Mouse (Mus musculus): ENCODE results near the gene Itpa. TPM values are rescaled to one million over a fixed set of nuclear protein-coding genes. Genes with fewer than 3 reads are reported as not detected.

Gene Itpa
- polyA plus RNA-seq, 1 experiment = 0.41 TPM

GRCm38 (mm10) chr2:130653303-130653702 lies 14.1 kb upstream of the Itpa start:
- peaks cover 79% of the 10 kb centered on the region for H3K36me3 ChIP-seq (ENCODE audit: control insufficient read depth)

GRCm38 (mm10) chr2:130653760-130654159 lies 13.7 kb upstream of the Itpa start:
- TF ChIP-seq TAL1 (IDR thresholded peaks at IDR 0.05; ENCODE audit: low read length) (no peak), GATA1 (IDR thresholded peaks at IDR 0.05; ENCODE audit: low read length) (no peak)
- Histone ChIP-seq H3K9me3 (ENCODE audit: control insufficient read depth, low read length) (no peaks in the 10 kb centered on the region), H3K36me3 (ENCODE audit: control insufficient read depth) (peaks cover 84% of the 10 kb centered on the region), H3K4me1 (ENCODE audit: control insufficient read depth) (peaks cover 50% of the 10 kb centered on the region), H3K27me3 (ENCODE audit: control insufficient read depth) (no peaks in the 10 kb centered on the region), H3K4me3 (replicated peaks) (no peak overlapping the region)

More at GRCm38 (mm10) chr2:130653303-130653702, 14.1 kb upstream of the Itpa start:
- H3K9me3 ChIP-seq (ENCODE audit: control insufficient read depth, low read length) = no peaks in the 10 kb centered on the region
- TF ChIP-seq TAL1 (IDR thresholded peaks at IDR 0.05; ENCODE audit: low read length) = no peak
- TF ChIP-seq GATA1 (IDR thresholded peaks at IDR 0.05; ENCODE audit: low read length) = no peak
- H3K4me3 ChIP-seq (replicated peaks) = no peak overlapping the region
- H3K27me3 ChIP-seq (ENCODE audit: control insufficient read depth) = no peaks in the 10 kb centered on the region
- H3K4me1 ChIP-seq (ENCODE audit: control insufficient read depth) = peaks cover 47% of the 10 kb centered on the region

GRCm38 (mm10) chr2:130655660-130656339 lies 11.6 kb upstream of the Itpa start:
- H3K4me1 ChIP-seq (ENCODE audit: control insufficient read depth) = peaks cover 50% of the 10 kb centered on the region
- H3K9me3 ChIP-seq (ENCODE audit: control insufficient read depth, low read length) = no peaks in the 10 kb centered on the region
- H3K4me3 ChIP-seq (replicated peaks) = peak overlapping the region; percentile 40
- peaks cover 91% of the 10 kb centered on the region for H3K36me3 ChIP-seq (ENCODE audit: control insufficient read depth)
- H3K27me3 ChIP-seq (ENCODE audit: control insufficient read depth) = no peaks in the 10 kb centered on the region
- TF ChIP-seq GATA1 (IDR thresholded peaks at IDR 0.05; ENCODE audit: low read length) (peak; percentile 43; the same call in 1 of the 2 replicates), TAL1 (IDR thresholded peaks at IDR 0.05; ENCODE audit: low read length) (peak; percentile 56)

GRCm38 (mm10) chr2:130656536-130656935 lies 10.9 kb upstream of the Itpa start:
- H3K9me3 ChIP-seq (ENCODE audit: control insufficient read depth, low read length) = no peaks in the 10 kb centered on the region
- TF ChIP-seq TAL1 (IDR thresholded peaks at IDR 0.05; ENCODE audit: low read length) (no peak), GATA1 (IDR thresholded peaks at IDR 0.05; ENCODE audit: low read length) (no peak)
- H3K4me3 ChIP-seq (replicated peaks) = no peak overlapping the region
- no peaks in the 10 kb centered on the region for H3K27me3 ChIP-seq (ENCODE audit: control insufficient read depth)
- H3K4me1 ChIP-seq (ENCODE audit: control insufficient read depth) = peaks cover 51% of the 10 kb centered on the region
- peaks cover 92% of the 10 kb centered on the region for H3K36me3 ChIP-seq (ENCODE audit: control insufficient read depth)

GRCm38 (mm10) chr2:130657541-130657940 lies 9.9 kb upstream of the Itpa start:
- Histone ChIP-seq H3K9me3 (ENCODE audit: control insufficient read depth, low read length) (no peaks in the 10 kb centered on the region), H3K4me1 (ENCODE audit: control insufficient read depth) (peaks cover 61% of the 10 kb centered on the region), H3K4me3 (replicated peaks) (no peak overlapping the region), H3K27me3 (ENCODE audit: control insufficient read depth) (no peaks in the 10 kb centered on the region), H3K36me3 (ENCODE audit: control insufficient read depth) (peaks cover 95% of the 10 kb centered on the region)
- TF ChIP-seq TAL1 (IDR thresholded peaks at IDR 0.05; ENCODE audit: low read length) (no peak), GATA1 (IDR thresholded peaks at IDR 0.05; ENCODE audit: low read length) (no peak)

- TF ChIP-seq GATA1 (IDR thresholded peaks at IDR 0.05; ENCODE audit: low read length) = no peak
- TF ChIP-seq TAL1 (IDR thresholded peaks at IDR 0.05; ENCODE audit: low read length) = no peak
- Histone ChIP-seq H3K4me1 (ENCODE audit: control insufficient read depth) (peaks cover 66% of the 10 kb centered on the region), H3K27me3 (ENCODE audit: control insufficient read depth) (no peaks in the 10 kb centered on the region), H3K36me3 (ENCODE audit: control insufficient read depth) (peaks cover 95% of the 10 kb centered on the region), H3K4me3 (replicated peaks) (no peak overlapping the region), H3K9me3 (ENCODE audit: control insufficient read depth, low read length) (no peaks in the 10 kb centered on the region)
Measured at GRCm38 (mm10) chr2:130658530-130658929, 8.9 kb upstream of the Itpa start.

GRCm38 (mm10) chr2:130663342-130663741 lies 4.1 kb upstream of the Itpa start:
- Histone ChIP-seq H3K9me3 (ENCODE audit: control insufficient read depth, low read length) (no peaks in the 10 kb centered on the region), H3K27me3 (ENCODE audit: control insufficient read depth) (no peaks in the 10 kb centered on the region), H3K4me1 (ENCODE audit: control insufficient read depth) (peaks cover 57% of the 10 kb centered on the region), H3K4me3 (replicated peaks) (peak overlapping the region; percentile 81), H3K36me3 (ENCODE audit: control insufficient read depth) (peaks cover 50% of the 10 kb centered on the region)
- TF ChIP-seq TAL1 (IDR thresholded peaks at IDR 0.05; ENCODE audit: low read length) = no peak
- no peak for TF ChIP-seq GATA1 (IDR thresholded peaks at IDR 0.05; ENCODE audit: low read length)

- peaks cover 63% of the 10 kb centered on the region for H3K4me1 ChIP-seq (ENCODE audit: control insufficient read depth)
- H3K9me3 ChIP-seq (ENCODE audit: control insufficient read depth, low read length) = no peaks in the 10 kb centered on the region
- peaks cover 43% of the 10 kb centered on the region for H3K36me3 ChIP-seq (ENCODE audit: control insufficient read depth)
- no peak for TF ChIP-seq GATA1 (IDR thresholded peaks at IDR 0.05; ENCODE audit: low read length)
- TF ChIP-seq TAL1 (IDR thresholded peaks at IDR 0.05; ENCODE audit: low read length) = no peak
- H3K4me3 ChIP-seq (replicated peaks) = peak within 1 kb of the TSS; percentile 81
- H3K27me3 ChIP-seq (ENCODE audit: control insufficient read depth) = no peaks in the 10 kb centered on the region
Measured at GRCm38 (mm10) chr2:130664102-130664701, 3.2 kb upstream of the Itpa start, which contains the start of gene Ddrgk1. Gene Ddrgk1, minus strand, starts transcription at chr2:130664659.

GRCm38 (mm10) chr2:130677211-130677610 lies 9.8 kb downstream of the Itpa start:
- H3K4me3 ChIP-seq (replicated peaks) = no peak overlapping the region
- no peaks in the 10 kb centered on the region for H3K27me3 ChIP-seq (ENCODE audit: control insufficient read depth)
- no peak for TF ChIP-seq GATA1 (IDR thresholded peaks at IDR 0.05; ENCODE audit: low read length)
- TF ChIP-seq TAL1 (IDR thresholded peaks at IDR 0.05; ENCODE audit: low read length) = no peak
- H3K36me3 ChIP-seq (ENCODE audit: control insufficient read depth) = peaks cover 98% of the 10 kb centered on the region
- no peaks in the 10 kb centered on the region for H3K4me1 ChIP-seq (ENCODE audit: control insufficient read depth)
- H3K9me3 ChIP-seq (ENCODE audit: control insufficient read depth, low read length) = no peaks in the 10 kb centered on the region
